Mouse (Mus musculus) forebrain, postnatal 0 days (tissue): ENCODE measurements around the gene Rnf180. TPM values are rescaled to one million over a fixed set of nuclear protein-coding genes. Genes with fewer than 3 reads are reported as not detected.

Experiments
- ATAC-seq: fragments of 200-750 bp; cut with Nextera tagmentation; 2 replicates; pipeline ENCODE4 v1.8.0; 2017; ENCODE audit warnings: mild to moderate bottlenecking, moderate library complexity
- DNase-seq: peaks from one replicate; pipeline ENCODE4 v3.0.0-alpha.2; 2015
- H3K27ac ChIP-seq: fragments of 300-500 bp; sonication (generic); 2 replicates; pipeline ENCODE4 v1.5.1; 2014; ENCODE audit warnings: low read depth, mild to moderate bottlenecking, antibody characterized with exemption, low read length, moderate library complexity, mixed read lengths
- H3K27me3 ChIP-seq: fragments of 300-500 bp; sonication (generic); 2 replicates; pipeline ENCODE4 v1.6.1; 2014; ENCODE audit warnings: mild to moderate bottlenecking, low read length, mixed read lengths; ENCODE audit not compliant: insufficient read depth
- H3K36me3 ChIP-seq: fragments of 300-500 bp; sonication (generic); 2 replicates; pipeline ENCODE4 v1.6.1; 2014; ENCODE audit warnings: mild to moderate bottlenecking, moderate library complexity; ENCODE audit not compliant: insufficient read depth
- H3K4me1 ChIP-seq: fragments of 300-500 bp; sonication (generic); 2 replicates; pipeline ENCODE4 v1.6.1; 2014; ENCODE audit warnings: antibody characterized with exemption; ENCODE audit not compliant: insufficient read depth
- H3K4me2 ChIP-seq: fragments of 300-500 bp; sonication (generic); 2 replicates; pipeline ENCODE4 v1.6.1; 2014; ENCODE audit warnings: low read depth, mild to moderate bottlenecking, moderate library complexity
- H3K4me3 ChIP-seq: fragments of 300-500 bp; sonication (generic); 2 replicates; pipeline ENCODE4 v1.5.1; 2014; ENCODE audit warnings: low read depth, low read length, mixed read lengths
- H3K9ac ChIP-seq: fragments of 300-500 bp; sonication (generic); 2 replicates; pipeline ENCODE4 v1.6.1; 2014; ENCODE audit warnings: mild to moderate bottlenecking
- H3K9me3 ChIP-seq: fragments of 300-500 bp; sonication (generic); 2 replicates; pipeline ENCODE4 v1.6.1; 2016; ENCODE audit warnings: low read length
- CTCF ChIP-seq: sonication (generic); IDR thresholded peaks from 2 replicates; pipeline ENCODE4 v1.5.1; 2016; ENCODE audit warnings: antibody characterized with exemption, control low read depth, low read depth
- WGBS: fragments of 180-500 bp; shearing (Covaris S2); extraction: QIAGEN DNeasy Blood & Tissue Kit; methylation state at CpG from one replicate; pipeline ENCODE4 v1.1.7; 2014; 5-methylcytosine and 5-hydroxymethylcytosine counted together
- polyA plus RNA-seq: library from polyadenylated mRNA; unstranded; fragments of >200 nt; fragmentation: Nextera tagmentation; extraction: Ambion mirVana; gene quantifications from 2 replicates; pipeline ENCODE4 v1.2.1, GENCODE M21; 2015
- total RNA-seq: library from RNA; depleted of rRNA; stranded (reverse); fragments of >200 nt; gene quantifications from 2 replicates; pipeline ENCODE4 v1.2.3, GENCODE M21; 2014

The Rnf180 gene
- total and polyA plus RNA-seq, 2 experiments from 2014 or later = 45.7 to 49.3 TPM

- Histone ChIP-seq H3K36me3 (no peaks in the 10 kb centered on the region), H3K9me3 (no peaks in the 10 kb centered on the region), H3K27me3 (no peaks in the 10 kb centered on the region), H3K27ac (no peak overlapping the region), H3K9ac (no peak overlapping the region), H3K4me1 (no peaks in the 10 kb centered on the region), H3K4me3 (no peak overlapping the region), H3K4me2 (no peak overlapping the region)
- TF ChIP-seq CTCF = no peak
- ATAC-seq = peak; percentile 72
- no peak for DNase-seq
- WGBS = 83% methylated on average over 2 of the region's 2 CpGs
These were observed 10.9 kb upstream of the Rnf180 start for GRCm38 (mm10) chr13:105305513-105305912.

GRCm38 (mm10) chr13:105304054-105304453 is 9.4 kb upstream of the Rnf180 start:
- Histone ChIP-seq H3K4me3 (no peak overlapping the region), H3K36me3 (no peaks in the 10 kb centered on the region), H3K9ac (no peak overlapping the region), H3K4me2 (no peak overlapping the region), H3K27me3 (no peaks in the 10 kb centered on the region), H3K27ac (no peak overlapping the region), H3K9me3 (no peaks in the 10 kb centered on the region), H3K4me1 (no peaks in the 10 kb centered on the region)
- TF ChIP-seq CTCF = no peak
- ATAC-seq (no peak), DNase-seq (no peak)
- 81% methylated on average over 4 of the region's 4 CpGs for WGBS

- no peak for TF ChIP-seq CTCF
These were observed 5.4 kb upstream of the Rnf180 start for GRCm38 (mm10) chr13:105300009-105300346.

GRCm38 (mm10) chr13:105299162-105300008 is 4.8 kb upstream of the Rnf180 start:
- no peak overlapping the region for H3K4me2 ChIP-seq
- WGBS = 77% methylated on average over 4 of the region's 4 CpGs
- no peak overlapping the region for H3K27ac ChIP-seq
- ATAC-seq = no peak
- no peak for DNase-seq
- H3K9ac ChIP-seq = no peak overlapping the region
- H3K9me3 ChIP-seq = no peaks in the 10 kb centered on the region
- H3K4me3 ChIP-seq = no peak overlapping the region
- H3K36me3 ChIP-seq = no peaks in the 10 kb centered on the region
- H3K4me1 ChIP-seq = no peaks in the 10 kb centered on the region
- no peaks in the 10 kb centered on the region for H3K27me3 ChIP-seq
- no peak for TF ChIP-seq CTCF

More at GRCm38 (mm10) chr13:105300009-105300346, 5.4 kb upstream of the Rnf180 start:
- Histone ChIP-seq H3K4me3 (no peak overlapping the region), H3K4me2 (no peak overlapping the region), H3K4me1 (no peaks in the 10 kb centered on the region), H3K36me3 (no peaks in the 10 kb centered on the region), H3K27ac (no peak overlapping the region), H3K27me3 (no peaks in the 10 kb centered on the region), H3K9ac (no peak overlapping the region), H3K9me3 (no peaks in the 10 kb centered on the region)
- DNase-seq = no peak
- WGBS = 79% methylated on average over 4 of the region's 4 CpGs
- no peak for ATAC-seq

GRCm38 (mm10) chr13:105293781-105294667 is 591 bp downstream of the Rnf180 start:
- peak overlapping the region; percentile 97 for H3K4me3 ChIP-seq
- WGBS = under 1% methylated on average over 76 of the region's 91 CpGs
- no peak for TF ChIP-seq CTCF
- H3K4me2 ChIP-seq = peak overlapping the region; percentile 86
- H3K9ac ChIP-seq = peak overlapping the region; percentile 98
- H3K9me3 ChIP-seq = no peaks in the 10 kb centered on the region
- DNase-seq = peak; percentile 74
- peaks cover 8% of the 10 kb centered on the region; the same call in 1 of the 2 replicates for H3K4me1 ChIP-seq
- peaks cover 5% of the 10 kb centered on the region; the same call in 1 of the 2 replicates for H3K36me3 ChIP-seq
- H3K27me3 ChIP-seq = no peaks in the 10 kb centered on the region
- H3K27ac ChIP-seq = peak overlapping the region; percentile 83
- ATAC-seq = peak; percentile 89

- Histone ChIP-seq H3K4me1 (peaks cover 8% of the 10 kb centered on the region; the same call in 1 of the 2 replicates), H3K9ac (peak overlapping the region; percentile 35), H3K36me3 (peaks cover 5% of the 10 kb centered on the region; the same call in 1 of the 2 replicates), H3K9me3 (no peaks in the 10 kb centered on the region), H3K4me3 (peak overlapping the region; percentile 14; the same call in 1 of the 2 replicates), H3K27ac (peak overlapping the region; percentile 40; the same call in 1 of the 2 replicates), H3K27me3 (no peaks in the 10 kb centered on the region), H3K4me2 (peak overlapping the region; percentile 86)
- ATAC-seq (peak; percentile 53), DNase-seq (peak; percentile 79)
- no peak for TF ChIP-seq CTCF
- WGBS = 9% methylated on average over 4 of the region's 4 CpGs
These were observed 2.8 kb downstream of the Rnf180 start for GRCm38 (mm10) chr13:105291816-105292215.

GRCm38 (mm10) chr13:105290594-105290993 is 4.0 kb downstream of the Rnf180 start:
- TF ChIP-seq CTCF = no peak
- peaks cover 8% of the 10 kb centered on the region; the same call in 1 of the 2 replicates for H3K4me1 ChIP-seq

More at GRCm38 (mm10) chr13:105290594-105290993, 4.0 kb downstream of the Rnf180 start:
- ATAC-seq (no peak), DNase-seq (no peak)
- peaks cover 5% of the 10 kb centered on the region; the same call in 1 of the 2 replicates for H3K36me3 ChIP-seq
- no peaks in the 10 kb centered on the region for H3K27me3 ChIP-seq
- no peak overlapping the region for H3K4me2 ChIP-seq
- H3K9ac ChIP-seq = no peak overlapping the region
- no peak overlapping the region for H3K4me3 ChIP-seq
- 49% methylated on average over 2 of the region's 2 CpGs for WGBS
- no peaks in the 10 kb centered on the region for H3K9me3 ChIP-seq
- H3K27ac ChIP-seq = no peak overlapping the region
